In the genomic region with DNA sequence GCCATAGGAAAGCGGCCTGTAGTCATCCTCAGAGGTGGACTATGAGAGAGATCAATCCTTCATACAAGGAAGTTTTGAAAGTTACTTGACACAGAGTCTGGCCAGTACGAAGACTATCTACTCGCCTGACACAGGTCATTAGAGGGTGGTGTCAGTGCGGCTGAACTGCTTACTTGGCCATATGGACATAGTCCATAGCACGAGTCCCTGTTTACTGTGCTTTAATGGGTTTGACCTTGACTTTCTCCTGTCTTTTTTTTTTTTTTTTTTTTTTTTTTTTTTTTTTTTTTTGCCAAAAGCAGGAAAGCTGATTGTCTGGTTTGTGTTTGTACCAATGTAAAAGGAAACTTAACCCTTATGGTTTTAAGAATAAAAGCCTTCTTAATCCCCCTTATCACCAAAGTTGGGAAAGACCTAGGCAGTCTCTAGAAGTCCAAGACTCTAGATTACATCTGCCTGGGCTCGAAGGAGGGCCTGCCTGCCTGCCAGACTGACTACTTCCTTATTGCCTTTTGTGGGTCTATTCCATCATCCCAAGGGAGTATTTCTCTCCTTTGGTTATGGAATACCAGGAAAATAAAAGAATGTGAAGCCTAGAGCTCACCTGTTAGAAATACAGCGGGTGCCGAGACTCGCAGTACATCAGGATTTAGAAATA, we compare ENCODE assay signal across 31 mouse cellular contexts. TPM values are rescaled to one million over a fixed set of nuclear protein-coding genes. Genes with fewer than 3 reads are reported as not detected.
A peak's percentile ranks its signal among the peaks of the same experiment; 100 is the strongest.
DNase-seq lines count a peak whose midpoint lies in the region; ATAC-seq and TF ChIP-seq lines count a peak whose summit lies in the region.
"Had no signal": no experiment of that assay in that cellular context is flagged by ENCODE, and none has a peak within 500 bp of the region (broad histone marks: within the 10 kb centered on the region; RNA-seq: fewer than 3 reads in every experiment).

No protein-coding gene starts in this region.

- TF ChIP-seq POLR2A in kidney, adult 2 months (IDR thresholded peaks at IDR 0.05; ENCODE audit: low read depth, low read length): no peak
- TF ChIP-seq POLR2A in cerebellum, adult 2 months (IDR thresholded peaks at IDR 0.05; ENCODE audit: borderline replicate concordance, insufficient read depth, low read length): no peak

- TF ChIP-seq CTCF in kidney, adult 2 months (conservative IDR thresholded peaks at IDR 0.05; ENCODE audit: insufficient read depth, insufficient read length, low read depth, low read length): no peak
- TF ChIP-seq CTCF in intestine, postnatal 0 days (IDR thresholded peaks at IDR 0.05; ENCODE audit: low read depth): no peak
- TF ChIP-seq CTCF in cerebellum, adult 2 months (IDR thresholded peaks at IDR 0.05; ENCODE audit: borderline replicate concordance, insufficient read depth, low read depth, low read length): no peak

- no peak overlapping the region for H3K4me3 ChIP-seq in kidney, adult 2 months (ENCODE audit: insufficient read depth, low read depth, low read length)
- no peak overlapping the region for H3K4me3 ChIP-seq in intestine, postnatal 0 days (ENCODE audit: low read depth, low read length)
- no peak overlapping the region for H3K4me3 ChIP-seq in cerebellum, adult 2 months (replicated peaks; ENCODE audit: insufficient read depth, low read depth, low read length)
- H3K4me3 ChIP-seq: embryonic facial prominence, embryonic 10.5 days; embryonic facial prominence, embryonic 13.5 days; erythroblast, embryonic 14.5 days; forebrain, embryonic 12.5 days; gastrocnemius, adult 2 months; hindbrain, embryonic 13.5 days had no signal

- H3K27me3 ChIP-seq in kidney, adult 2 months (replicated peaks; ENCODE audit: control insufficient read depth, insufficient read depth, low read length): no peaks in the 10 kb centered on the region
- H3K27me3 ChIP-seq in intestine, postnatal 0 days (replicated peaks; ENCODE audit: control insufficient read depth, insufficient read depth, low read length): no peaks in the 10 kb centered on the region
- no peaks in the 10 kb centered on the region for H3K27me3 ChIP-seq in cerebellum, adult 2 months (ENCODE audit: control insufficient read depth, insufficient read depth, low read length)
- H3K27me3 ChIP-seq: embryonic facial prominence, embryonic 13.5 days; forebrain, embryonic 12.5 days; hindbrain, embryonic 13.5 days had no signal

- peak; percentile 86 for ATAC-seq in intestine, postnatal 0 days
- ATAC-seq: forebrain, embryonic 16.5 days had no signal

- H3K9me3 ChIP-seq in intestine, postnatal 0 days (ENCODE audit: control insufficient read depth): no peaks in the 10 kb centered on the region
- H3K9me3 ChIP-seq: embryonic facial prominence, embryonic 10.5 days; embryonic facial prominence, embryonic 13.5 days; forebrain, embryonic 12.5 days; hindbrain, embryonic 13.5 days had no signal

- H3K9ac ChIP-seq in intestine, postnatal 0 days (ENCODE audit: low read depth, low read length): no peak overlapping the region
- H3K9ac ChIP-seq: embryonic facial prominence, embryonic 13.5 days; forebrain, embryonic 12.5 days; hindbrain, embryonic 13.5 days had no signal

- H3K27ac ChIP-seq in kidney, adult 2 months (ENCODE audit: insufficient read depth, low read depth, low read length): peak overlapping the region; percentile 82
- peak overlapping the region; percentile 51 for H3K27ac ChIP-seq in intestine, postnatal 0 days (ENCODE audit: low read depth, low read length)
- no peak overlapping the region for H3K27ac ChIP-seq in cerebellum, adult 2 months (ENCODE audit: insufficient read depth, low read length)
- H3K27ac ChIP-seq: embryonic facial prominence, embryonic 10.5 days; embryonic facial prominence, embryonic 13.5 days; forebrain, embryonic 12.5 days; gastrocnemius, adult 2 months; hindbrain, embryonic 13.5 days had no signal

- 69% methylated on average over 9 of the region's 9 CpGs for WGBS in kidney, adult 2 months
- WGBS in intestine, postnatal 0 days: 40% methylated on average over 9 of the region's 9 CpGs
- 93% methylated on average over 9 of the region's 9 CpGs for WGBS in cerebellum, adult 2 months

- no peaks in the 10 kb centered on the region for H3K36me3 ChIP-seq in kidney, adult 2 months (ENCODE audit: control insufficient read depth, insufficient read depth, low read length)
- no peaks in the 10 kb centered on the region for H3K36me3 ChIP-seq in intestine, postnatal 0 days (ENCODE audit: control insufficient read depth, insufficient read depth)
- H3K36me3 ChIP-seq: forebrain, embryonic 12.5 days had no signal

- no peak overlapping the region for H3K4me2 ChIP-seq in intestine, postnatal 0 days (replicated peaks; ENCODE audit: low read depth)
- H3K4me2 ChIP-seq: embryonic facial prominence, embryonic 13.5 days; forebrain, embryonic 12.5 days; heart, embryonic 11.5 days; hindbrain, embryonic 13.5 days had no signal

- DNase-seq in kidney, adult 2 months: no peak
- DNase-seq in kidney, adult 8-10 months: no peak
- peak; percentile 47 for DNase-seq in testis, postnatal 14 days (ENCODE audit: low spot score)
- DNase-seq in testis, postnatal 10 days (ENCODE audit: low spot score): no peak
- no peak for DNase-seq in cerebellum, adult 2 months
- DNase-seq in gastrocnemius, adult 18-20 months (ENCODE audit: low spot score): no peak
- DNase-seq in right cerebral cortex, adult 18-20 months: no peak
- DNase-seq: adrenal gland, adult 2 months; adrenal gland, postnatal 14 days; cerebellum, adult 11 months; cerebellum, adult 8-10 months; cerebellum, postnatal 10 days; cerebellum, postnatal 36 days; embryo, embryonic 11 days; gastrocnemius, adult 2 months; gastrocnemius, postnatal 14 days; heart, adult 11 months had no signal

- peaks cover 12% of the 10 kb centered on the region for H3K4me1 ChIP-seq in kidney, adult 2 months (ENCODE audit: control insufficient read depth, insufficient read depth, low read length)
- peaks cover 4% of the 10 kb centered on the region; the same call in 1 of the 2 replicates for H3K4me1 ChIP-seq in intestine, postnatal 0 days (replicated peaks; ENCODE audit: control insufficient read depth, insufficient read depth, low read length)
- no peaks in the 10 kb centered on the region for H3K4me1 ChIP-seq in cerebellum, adult 2 months (ENCODE audit: control insufficient read depth, insufficient read depth, low read length)
- H3K4me1 ChIP-seq: embryonic facial prominence, embryonic 10.5 days; embryonic facial prominence, embryonic 13.5 days had no signal

RNA-seq across cellular contexts. Expression of a gene that starts 19.3 kb away (rescaled TPM):
- polyA plus RNA-seq in kidney, adult 2 months (2012; rRNA removed): 69.1 and 78.3 TPM in 2 replicates
- 133 and 150 TPM in 2 replicates for polyA plus RNA-seq in intestine, postnatal 0 days (2015; fragmentation: Nextera tagmentation; extraction: Ambion mirVana)
- polyA plus RNA-seq in cerebellum, adult 2 months (2012; rRNA removed): 20.8 and 24.1 TPM in 2 replicates
- 1 to 10 TPM; 8.5 to 9.7 TPM for total RNA-seq in gastrocnemius, adult 18-20 months (2021)

RNA-seq across cellular contexts. Expression of a gene that starts 19.5 kb away (rescaled TPM):
- 32.2 and 36.6 TPM in 2 replicates for polyA plus RNA-seq in kidney, adult 2 months (2012; rRNA removed)
- 16.9 and 18.3 TPM in 2 replicates for polyA plus RNA-seq in intestine, postnatal 0 days (2015; fragmentation: Nextera tagmentation; extraction: Ambion mirVana)
- 26.4 and 28.5 TPM in 2 replicates for polyA plus RNA-seq in cerebellum, adult 2 months (2012; rRNA removed)
- total RNA-seq in gastrocnemius, adult 18-20 months (2021): 10 to 100 TPM; 11.5 to 11.6 TPM

RNA-seq across cellular contexts. Expression of a gene that starts 28.6 kb away (rescaled TPM):
- 25.3 and 31.7 TPM in 2 replicates for polyA plus RNA-seq in kidney, adult 2 months (2012; rRNA removed)
- polyA plus RNA-seq in intestine, postnatal 0 days (2015; fragmentation: Nextera tagmentation; extraction: Ambion mirVana): 72.5 and 73.7 TPM in 2 replicates
- 55.0 and 65.8 TPM in 2 replicates for polyA plus RNA-seq in cerebellum, adult 2 months (2012; rRNA removed)
- 10 to 100 TPM; 50.0 to 51.6 TPM for total RNA-seq in gastrocnemius, adult 18-20 months (2021)

RNA-seq across cellular contexts. Expression of a gene that starts 28.7 kb away (rescaled TPM):
- 10.4 and 10.9 TPM in 2 replicates for polyA plus RNA-seq in kidney, adult 2 months (2012; rRNA removed)
- 6.9 and 8.0 TPM in 2 replicates for polyA plus RNA-seq in intestine, postnatal 0 days (2015; fragmentation: Nextera tagmentation; extraction: Ambion mirVana)
- polyA plus RNA-seq in cerebellum, adult 2 months (2012; rRNA removed): 20.4 and 21.2 TPM in 2 replicates
- total RNA-seq in gastrocnemius, adult 18-20 months (2021): 10 to 100 TPM; 16.1 to 17.3 TPM

RNA-seq across cellular contexts. Expression of a gene that starts 55.2 kb away (rescaled TPM):
- polyA plus RNA-seq in kidney, adult 2 months (2012; rRNA removed): 180 and 248 TPM in 2 replicates
- 0.14 and 0.35 TPM in 2 replicates for polyA plus RNA-seq in intestine, postnatal 0 days (2015; fragmentation: Nextera tagmentation; extraction: Ambion mirVana)
- polyA plus RNA-seq in cerebellum, adult 2 months (2012; rRNA removed): 0.07 TPM in 1 of 2 replicates, not detected in the other
- not detected for total RNA-seq in gastrocnemius, adult 18-20 months (2021)
- total RNA-seq: adrenal gland, postnatal 14 days; gastrocnemius, adult 2 months; gastrocnemius, postnatal 14 days; gastrocnemius, postnatal 4 days; heart, adult 8-10 months; heart, postnatal 25 days; hematopoietic stem cell, adult 5-6 weeks had no signal
- polyA plus RNA-seq: embryonic facial prominence, embryonic 10.5 days; embryonic facial prominence, embryonic 13.5 days; erythroblast, embryonic 14.5 days; forebrain, embryonic 12.5 days; forebrain, embryonic 16.5 days; heart, embryonic 11.5 days; heart, embryonic 14.5 days; heart, postnatal 0 days; hindbrain, embryonic 13.5 days had no signal
